Mouse (Mus musculus) bone marrow macrophage, adult 2 months (primary cell): Measurements from ENCODE around the gene Ggps1.

ENCODE experiments used
- CTCF ChIP-seq: IDR thresholded peaks from 2 replicates; pipeline ENCODE4 v1.5.1; 2012; ENCODE audit warnings: low read depth, mild to moderate bottlenecking, low read length, moderate library complexity
- POLR2A ChIP-seq: IDR thresholded peaks from 2 replicates; pipeline ENCODE4 v1.6.1; 2012; ENCODE audit warnings: mild to moderate bottlenecking, low read depth, low read length, borderline replicate concordance

- no peak for TF ChIP-seq CTCF
- no peak for TF ChIP-seq POLR2A
Observed at GRCm38 (mm10) chr13:14064341-14065027, 1.2 kb upstream of the Ggps1 start.
